Mouse (Mus musculus) forelimb bud, embryonic 11.5 days (tissue): ENCODE measurements around the gene Agmat.

Experiments used
- DNase-seq: peaks from one replicate; pipeline ENCODE4 v3.0.0-alpha.2; 2012; ENCODE audit warnings: low read depth, low spot score

Agmat gene

DNA sequence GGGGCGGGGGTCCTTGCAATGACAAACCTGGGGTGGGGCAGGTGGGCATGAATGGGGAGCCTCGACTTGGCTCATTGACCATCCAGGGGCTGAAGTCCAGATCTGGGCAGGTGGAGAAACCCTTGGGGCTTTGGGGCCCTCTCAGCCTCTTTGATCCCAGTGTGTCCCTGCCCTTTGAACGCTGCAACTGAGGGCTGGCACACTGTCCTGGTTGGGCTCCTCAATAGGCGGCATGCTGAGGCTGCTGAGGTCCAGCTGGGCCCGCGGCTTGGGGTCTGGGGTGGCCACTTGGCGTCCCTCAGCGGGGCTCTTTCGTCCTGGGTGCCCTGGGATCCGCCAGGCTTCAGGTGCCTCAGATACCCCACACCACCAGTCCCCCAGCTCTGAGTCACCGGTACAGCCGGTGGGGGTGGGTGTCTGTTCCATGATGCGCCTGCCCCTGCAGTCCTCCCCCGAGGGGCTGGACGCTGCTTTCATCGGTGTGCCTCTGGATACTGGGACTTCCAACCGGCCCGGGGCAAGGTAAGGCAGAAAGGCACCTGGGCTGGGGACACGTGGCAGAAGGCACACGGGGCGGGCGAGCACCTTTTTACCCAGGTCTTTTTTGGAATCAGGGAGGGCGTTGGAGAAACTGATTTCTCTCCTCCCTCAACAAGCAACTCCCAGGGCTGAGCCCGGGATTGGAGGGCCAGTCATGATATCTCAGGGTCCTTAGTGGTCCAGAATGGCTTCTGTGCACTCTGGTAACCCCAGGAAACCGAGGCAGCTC lies at the start of gene Agmat:
Agmat (plus strand) TSS at position 95 of the 769 bp plus-strand sequence.
- no peak for DNase-seq

DNA sequence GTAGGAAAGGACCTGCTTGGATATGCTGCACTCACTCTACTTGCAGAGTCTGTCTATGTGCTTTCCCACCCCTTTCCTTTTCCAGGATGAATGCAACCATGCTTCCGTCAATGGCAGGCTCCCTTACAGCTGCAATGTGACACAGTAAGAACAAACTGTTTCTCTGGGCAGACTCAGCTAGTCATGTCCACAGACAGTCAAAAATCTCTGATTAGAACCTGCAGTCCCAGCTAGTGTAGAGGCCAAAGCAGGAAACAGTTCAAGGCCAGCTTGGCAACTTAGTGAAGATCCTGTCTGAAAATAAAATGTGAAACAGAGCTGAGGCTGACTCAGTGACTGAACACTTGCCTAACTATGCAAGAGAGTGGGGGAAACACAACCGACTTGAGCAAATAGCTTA lies 41.8 kb upstream of the Agmat start:
- DNase-seq = no peak

DNA sequence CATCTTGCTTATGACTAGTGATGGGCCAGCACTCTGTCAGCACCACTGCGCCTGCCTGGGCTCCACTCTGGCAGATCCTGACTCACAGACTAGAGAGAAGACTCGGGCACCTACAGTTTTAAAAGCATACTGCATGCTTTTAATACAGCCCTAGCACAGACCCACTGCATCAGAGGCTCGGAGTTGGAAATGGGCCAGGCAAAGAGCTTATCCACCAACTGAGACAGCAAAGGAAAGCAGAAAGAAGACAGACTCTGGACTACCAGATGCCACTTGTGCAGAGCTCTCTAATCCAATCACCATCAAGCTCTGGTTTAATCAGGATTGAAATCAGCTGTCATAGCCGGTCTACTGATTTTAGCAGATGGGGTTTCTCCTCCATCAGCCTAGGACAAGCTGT lies 41.1 kb upstream of the Agmat start:
- no peak for DNase-seq

DNA sequence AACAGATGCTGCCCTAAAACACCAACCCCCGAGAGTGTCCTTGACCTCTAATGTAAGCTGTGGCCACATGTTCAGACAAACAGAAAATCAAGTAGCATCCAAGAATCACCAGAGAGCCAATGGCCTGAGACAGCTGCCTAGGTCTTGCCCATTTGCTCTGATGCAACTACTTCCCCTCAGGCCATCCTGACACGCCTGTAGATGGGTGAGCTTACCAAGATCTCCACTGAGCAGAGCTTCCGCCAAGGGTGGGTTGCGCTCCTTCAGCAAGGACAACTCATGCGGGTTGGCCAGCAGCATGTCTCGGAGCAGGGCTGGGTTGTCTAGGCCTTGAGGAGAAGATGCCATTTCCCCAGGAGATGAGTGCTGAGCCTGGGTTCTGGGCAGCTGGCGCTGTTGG lies 38.5 kb upstream of the Agmat start:
- DNase-seq = no peak

DNA sequence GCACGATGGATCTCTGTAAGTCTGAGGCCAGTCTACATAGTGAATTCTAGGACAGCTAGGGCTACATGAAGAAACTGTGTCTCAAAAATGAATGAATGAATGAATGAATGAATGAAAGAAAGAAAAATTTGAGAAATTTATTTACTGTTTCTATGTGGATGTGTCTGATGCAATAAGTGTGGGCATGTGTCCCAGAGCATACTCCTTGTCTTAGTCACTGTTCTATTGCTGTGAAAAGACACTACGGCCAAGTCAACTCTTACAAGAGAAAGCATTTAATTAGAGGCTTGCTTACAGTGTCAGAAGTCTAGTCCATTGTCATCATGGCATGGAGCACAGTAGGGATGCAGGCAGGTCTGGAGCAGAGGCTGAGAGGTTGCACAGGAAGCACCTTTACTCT lies 37.5 kb upstream of the Agmat start:
- DNase-seq = no peak

GRCm38 (mm10) chr4:141711250-141711649 lies 35.2 kb upstream of the Agmat start:
- DNase-seq = no peak

- DNase-seq = no peak
These were observed 32.8 kb upstream of the Agmat start for GRCm38 (mm10) chr4:141713598-141714142.

GRCm38 (mm10) chr4:141715027-141715426 lies 31.4 kb upstream of the Agmat start:
- peak; percentile 37 for DNase-seq

GRCm38 (mm10) chr4:141717633-141718032 lies 28.8 kb upstream of the Agmat start:
- no peak for DNase-seq

DNA sequence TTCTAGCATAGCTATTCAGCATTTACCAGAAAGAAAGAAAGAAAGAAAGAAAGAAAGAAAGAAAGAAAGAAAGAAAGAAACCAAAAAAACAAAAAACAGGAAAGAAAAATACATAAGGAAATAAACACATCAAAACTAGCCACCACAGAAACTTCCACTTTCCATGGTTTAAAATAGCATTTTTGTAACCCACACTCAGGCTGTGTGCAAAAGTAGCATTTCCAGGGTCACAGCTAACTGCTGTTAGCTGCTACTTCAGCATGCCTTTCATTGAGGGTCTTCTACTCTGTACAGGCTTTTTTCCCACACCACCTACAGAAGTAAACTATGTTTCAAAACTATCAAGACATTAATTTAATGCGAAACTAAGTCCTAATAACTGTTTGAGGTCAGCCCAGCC lies 27.2 kb upstream of the Agmat start:
- no peak for DNase-seq

DNA sequence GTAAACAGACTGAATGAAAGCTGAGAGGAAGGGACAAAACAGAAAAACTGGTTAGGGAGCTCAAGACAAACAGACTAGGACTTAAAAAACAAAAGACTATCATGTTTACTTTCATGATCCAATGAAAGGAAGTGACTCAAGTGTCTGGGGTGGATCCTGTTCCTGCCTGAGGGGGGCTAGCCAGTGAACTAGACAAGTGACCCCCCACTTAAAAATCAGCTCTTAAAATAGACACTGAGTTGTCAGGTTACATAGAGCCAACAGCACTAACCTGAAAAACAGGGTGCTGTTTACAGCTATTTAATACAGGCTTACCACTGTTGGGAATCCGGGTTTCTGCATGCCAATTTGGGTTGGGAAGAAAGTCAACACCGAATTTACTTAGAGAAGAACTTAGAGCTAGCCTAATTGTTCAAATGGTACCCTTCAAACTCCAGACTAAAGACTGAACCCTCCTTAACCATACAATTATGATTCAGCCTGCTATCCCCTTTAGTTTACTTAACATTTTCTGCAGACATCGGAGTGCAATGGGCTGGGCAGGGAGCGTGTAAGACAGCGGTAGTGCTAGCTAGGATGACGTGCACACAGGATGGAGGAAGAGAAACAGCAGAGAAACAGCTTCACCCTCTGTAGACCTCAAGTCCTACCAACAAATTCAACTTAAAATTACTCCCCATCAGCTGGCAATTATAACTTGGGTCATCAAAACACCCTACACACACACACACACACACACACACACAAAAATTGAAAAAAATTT lies 25.5 kb upstream of the Agmat start:
- DNase-seq = no peak

GRCm38 (mm10) chr4:141721961-141722360 lies 24.5 kb upstream of the Agmat start:
- DNase-seq = no peak

DNA sequence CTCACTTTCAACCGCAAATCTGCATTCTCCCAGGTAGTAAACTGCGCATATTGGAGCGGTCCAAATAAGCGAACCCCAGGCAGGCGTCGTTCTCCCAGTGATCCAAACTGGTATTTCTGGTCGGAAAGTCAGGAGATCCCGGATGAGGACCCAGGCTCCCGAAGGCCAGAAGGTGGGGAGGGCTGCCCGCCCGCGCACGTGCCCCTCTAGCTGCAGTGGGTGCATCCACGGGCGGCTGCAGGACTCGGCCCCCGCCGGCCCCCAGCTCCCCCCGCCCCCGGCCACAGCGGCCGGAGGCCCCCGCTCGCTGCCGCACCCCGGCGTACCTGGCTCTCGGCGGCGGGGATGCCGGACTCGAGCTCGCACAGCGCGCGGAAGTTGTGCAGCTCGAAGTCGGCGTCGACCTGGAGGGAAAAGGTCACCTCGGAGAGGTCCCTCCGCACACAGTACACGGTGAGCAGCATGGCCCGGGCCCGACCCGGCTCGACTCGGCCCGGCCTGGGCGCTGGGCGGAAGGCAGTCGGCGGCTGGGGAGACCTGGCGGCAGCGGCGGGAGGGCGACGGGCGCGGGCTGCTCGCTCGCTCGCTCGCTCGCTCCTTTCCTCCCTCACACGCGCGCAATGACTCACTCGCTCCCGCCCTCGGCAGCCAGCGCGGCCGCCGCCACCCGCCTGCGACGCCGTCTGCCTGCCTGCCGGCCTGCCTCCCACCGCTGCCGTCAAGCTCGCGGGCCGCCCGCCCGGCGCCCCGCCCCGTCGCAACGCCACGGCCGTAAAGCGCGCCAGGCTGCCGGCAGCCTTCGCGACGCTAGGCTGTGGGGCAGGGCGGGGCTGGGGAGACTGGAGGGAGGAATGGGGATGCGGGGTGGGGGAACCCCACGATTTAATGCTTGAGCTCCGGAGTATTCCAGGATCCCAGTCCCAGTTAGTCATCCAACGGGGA lies 23.5 kb upstream of the Agmat start, which contains the start of gene Ddi2:
Ddi2 (minus strand) TSS at position 689 of the 942 bp plus-strand sequence.
- DNase-seq = peak; percentile 82

- DNase-seq = no peak
These were observed 22.8 kb upstream of the Agmat start for GRCm38 (mm10) chr4:141723673-141724068.

DNA sequence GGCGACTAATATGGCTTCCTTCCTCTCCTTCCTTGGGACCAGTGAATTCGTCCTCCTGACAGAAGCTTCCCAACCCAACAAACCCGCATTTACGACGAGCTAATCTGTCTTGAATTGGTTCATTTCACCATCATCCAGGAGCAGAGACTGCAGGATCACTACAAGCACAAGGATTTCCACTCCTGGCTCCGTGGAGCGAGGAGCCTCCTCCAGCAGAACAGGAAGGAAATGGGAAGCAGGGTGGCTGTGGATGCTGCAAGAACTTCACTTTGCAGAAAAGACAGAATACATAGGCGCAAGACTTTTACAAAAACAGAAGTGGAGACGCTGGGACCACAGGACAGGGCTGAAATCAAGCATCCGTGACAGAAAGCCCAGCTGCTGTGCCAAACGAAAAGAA lies 21.9 kb upstream of the Agmat start:
- DNase-seq = no peak

GRCm38 (mm10) chr4:141725277-141725676 lies 21.2 kb upstream of the Agmat start:
- no peak for DNase-seq

GRCm38 (mm10) chr4:141725738-141726137 lies 20.7 kb upstream of the Agmat start:
- DNase-seq = no peak

GRCm38 (mm10) chr4:141729266-141729665 lies 17.2 kb upstream of the Agmat start:
- no peak for DNase-seq

- DNase-seq = no peak
These were observed 16.1 kb upstream of the Agmat start for GRCm38 (mm10) chr4:141730401-141730800.

DNA sequence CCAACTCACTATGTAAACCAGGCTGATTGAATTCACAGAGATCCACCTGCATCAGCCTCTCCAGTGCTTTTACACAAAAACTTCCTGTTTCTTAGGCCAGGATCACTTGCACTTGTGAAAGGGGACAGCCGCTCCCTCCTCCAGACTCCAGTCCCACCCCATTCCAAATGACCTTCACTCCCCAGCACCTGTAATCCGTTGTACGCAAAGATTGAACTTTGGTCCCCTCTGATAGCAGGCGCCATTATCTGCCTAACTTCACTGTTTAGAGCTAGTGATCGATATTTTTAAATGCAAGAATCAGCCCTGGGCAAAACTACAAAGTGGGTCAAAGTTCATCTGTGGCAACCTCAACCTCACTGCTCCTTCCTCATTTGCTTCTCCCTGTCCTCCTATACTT lies 14.7 kb upstream of the Agmat start:
- no peak for DNase-seq

DNA sequence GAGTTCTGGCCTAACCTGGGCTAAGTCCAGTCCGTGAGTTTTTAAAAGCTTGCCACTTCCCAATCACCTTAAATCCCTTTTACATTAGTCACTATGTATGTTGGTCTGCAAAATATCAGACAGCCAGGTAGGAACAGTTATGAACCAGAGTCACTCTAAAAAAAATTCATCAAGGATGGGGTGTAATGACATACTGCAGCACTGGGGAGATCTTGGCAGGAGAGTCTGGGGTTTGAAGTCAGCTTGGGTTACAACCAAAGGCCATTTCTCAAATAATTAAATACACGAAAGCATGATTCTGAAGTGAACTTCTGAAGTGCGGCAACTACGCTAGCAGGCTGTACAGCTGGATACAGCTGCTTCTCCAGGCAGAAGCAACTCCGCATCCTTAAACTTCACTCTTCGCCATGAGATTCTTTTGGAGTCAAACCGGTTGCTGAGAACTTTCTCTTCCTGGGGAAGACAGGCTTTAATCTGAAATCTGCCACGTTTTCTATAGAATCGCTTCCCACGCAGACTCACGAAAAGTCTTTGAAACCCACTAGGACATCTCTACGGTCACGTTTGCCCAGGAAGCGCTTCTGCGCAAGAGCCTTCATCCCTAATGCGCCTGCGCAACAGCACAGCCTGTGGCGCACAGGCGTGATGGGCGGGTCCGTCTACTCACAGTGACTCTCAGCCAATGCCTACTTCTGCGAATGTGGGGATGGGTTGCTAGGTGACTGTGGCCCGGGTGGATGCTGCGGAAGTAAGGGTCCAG lies 11.8 kb upstream of the Agmat start:
- DNase-seq = peak; percentile 97
